Mouse (Mus musculus): ENCODE data around the gene Ctnnbip1.

Gene Ctnnbip1

GRCm38 (mm10) chr4:149564452-149565407 lies 46.7 kb downstream of the Ctnnbip1 start:
- POLR2A ChIA-PET = interaction anchor here (0.6 to 2.5 kb wide), 15 partner anchors 9 to 257 kb away, joined by 3 to 7 read pairs (median 3); no protein-coding TSS in a partner anchor
- CTCF ChIA-PET = interaction anchor here (0.5 to 1.9 kb wide), 19 partner anchors 8 to 608 kb away, joined by 3 to 7 read pairs (median 4); partner anchors contain the start of gene Pgd (in 1 of the 4)

GRCm38 (mm10) chr4:149567432-149568026 lies 49.5 kb downstream of the Ctnnbip1 start:
- ChIA-PET CTCF (interaction anchor here (0.6 to 2.0 kb wide), 22 partner anchors 13 to 1137 kb away, joined by 3 to 11 read pairs (median 4); no protein-coding TSS in a partner anchor), POLR2A (interaction anchor here in 3 of 4 experiments (0.6 to 2.9 kb wide), 29 partner anchors 8 to 654 kb away, joined by 3 to 17 read pairs (median 3); partner anchors contain the start of genes Clstn1 (in 1 of the 3), Pgd (in 1 of the 3) and Tmem201 (in 1 of the 3))

- POLR2A ChIA-PET = interaction anchor here in 2 of 4 experiments (0.9 to 2.9 kb wide), 8 partner anchors 9 to 37 kb away, joined by 3 to 17 read pairs (median 6); partner anchors contain the start of gene Clstn1 (in 1 of the 2)
- CTCF ChIA-PET = interaction anchor here in 3 of 4 experiments (0.7 to 2.0 kb wide), 3 partner anchors 17 to 25 kb away, joined by 3 to 8 read pairs (median 3); partner anchors contain the start of gene Clstn1 (in 1 of the 3)
Measured at GRCm38 (mm10) chr4:149568622-149569021, 50.6 kb downstream of the Ctnnbip1 start.

- POLR2A ChIA-PET = interaction anchor here in 1 of 4 experiments (0.6 kb wide), 1 partner anchor 25 kb away, joined by 3 read pairs; no protein-coding TSS in a partner anchor
- CTCF ChIA-PET = interaction anchor here in 1 of 4 experiments (0.6 kb wide), 1 partner anchor 307 kb away, joined by 4 read pairs; no protein-coding TSS in a partner anchor
Measured at GRCm38 (mm10) chr4:149569781-149570497, 51.9 kb downstream of the Ctnnbip1 start.

- POLR2A ChIA-PET = interaction anchor here in 1 of 4 experiments (1.1 to 1.3 kb wide), 2 partner anchors 8 to 35 kb away, joined by 3 read pairs; no protein-coding TSS in a partner anchor
- CTCF ChIA-PET = no interaction called here
Measured at GRCm38 (mm10) chr4:149570498-149570863, 52.4 kb downstream of the Ctnnbip1 start.

GRCm38 (mm10) chr4:149571209-149571608 lies 53.2 kb downstream of the Ctnnbip1 start:
- POLR2A ChIA-PET = interaction anchor here in 2 of 4 experiments (0.9 to 2.1 kb wide), 10 partner anchors 9 to 1505 kb away, joined by 3 to 8 read pairs (median 3); partner anchors contain the start of gene Clstn1 (in 1 of the 2)
- CTCF ChIA-PET = interaction anchor here in 3 of 4 experiments (0.5 to 1.5 kb wide), 7 partner anchors 9 to 229 kb away, joined by 3 to 5 read pairs (median 3); partner anchors contain the start of gene Tmem201 (in 1 of the 3)

- POLR2A ChIA-PET = interaction anchor here in 3 of 4 experiments (0.6 to 2.1 kb wide), 12 partner anchors 9 to 1505 kb away, joined by 3 to 8 read pairs (median 3); partner anchors contain the start of gene Clstn1 (in 1 of the 3)
- CTCF ChIA-PET = interaction anchor here (0.6 to 1.5 kb wide), 7 partner anchors 20 to 288 kb away, joined by 3 to 9 read pairs (median 4); partner anchors contain the start of gene Tmem201 (in 1 of the 4)
Measured at GRCm38 (mm10) chr4:149571651-149572149, 53.7 kb downstream of the Ctnnbip1 start.

GRCm38 (mm10) chr4:149572446-149572845 lies 54.4 kb downstream of the Ctnnbip1 start:
- POLR2A ChIA-PET = interaction anchor here in 2 of 4 experiments (1.0 to 2.1 kb wide), 9 partner anchors 13 to 1506 kb away, joined by 3 to 8 read pairs (median 3); partner anchors contain the start of gene Clstn1 (in 1 of the 2)
- CTCF ChIA-PET = interaction anchor here in 3 of 4 experiments (0.6 to 1.5 kb wide), 6 partner anchors 20 to 184 kb away, joined by 3 to 5 read pairs (median 3); no protein-coding TSS in a partner anchor

- POLR2A ChIA-PET = interaction anchor here in 2 of 4 experiments (1.0 to 2.1 kb wide), 5 partner anchors 13 to 35 kb away, joined by 3 to 8 read pairs (median 3); partner anchors contain the start of gene Clstn1 (in 1 of the 2)
- CTCF ChIA-PET = interaction anchor here in 3 of 4 experiments (0.6 to 1.3 kb wide), 4 partner anchors 19 to 183 kb away, joined by 3 read pairs; no protein-coding TSS in a partner anchor
Measured at GRCm38 (mm10) chr4:149572851-149573250, 54.8 kb downstream of the Ctnnbip1 start.

GRCm38 (mm10) chr4:149574391-149574821 lies 56.4 kb downstream of the Ctnnbip1 start:
- CTCF ChIA-PET = interaction anchor here in 1 of 4 experiments (0.7 kb wide), 1 partner anchor 15 kb away, joined by 3 read pairs; no protein-coding TSS in a partner anchor
- POLR2A ChIA-PET = interaction anchor here in 2 of 4 experiments (0.6 to 1.9 kb wide), 3 partner anchors 9 to 24 kb away, joined by 3 to 6 read pairs (median 3); no protein-coding TSS in a partner anchor

- POLR2A ChIA-PET = interaction anchor here in 3 of 4 experiments (0.6 to 1.9 kb wide), 4 partner anchors 9 to 223 kb away, joined by 3 to 6 read pairs (median 4); partner anchors contain the start of gene Clstn1 (in 1 of the 3)
- CTCF ChIA-PET = interaction anchor here in 2 of 4 experiments (0.5 to 1.6 kb wide), 3 partner anchors 14 to 124 kb away, joined by 3 to 5 read pairs (median 4); no protein-coding TSS in a partner anchor
Measured at GRCm38 (mm10) chr4:149576061-149576460, 58.0 kb downstream of the Ctnnbip1 start.

- ChIA-PET POLR2A (interaction anchor here in 3 of 4 experiments (0.6 to 1.5 kb wide), 6 partner anchors 9 to 364 kb away, joined by 3 to 8 read pairs (median 3); partner anchors contain the start of gene Clstn1 (in 1 of the 3)), CTCF (interaction anchor here in 2 of 4 experiments (1.0 to 1.6 kb wide), 2 partner anchors 13 to 28 kb away, joined by 3 read pairs; no protein-coding TSS in a partner anchor)
Measured at GRCm38 (mm10) chr4:149576993-149577548, 59.0 kb downstream of the Ctnnbip1 start.

GRCm38 (mm10) chr4:149578085-149578681 lies 60.1 kb downstream of the Ctnnbip1 start:
- POLR2A ChIA-PET = interaction anchor here in 2 of 4 experiments (1.0 to 1.5 kb wide), 4 partner anchors 8 to 86 kb away, joined by 3 read pairs; partner anchors contain the start of gene Clstn1 (in 1 of the 2)
- CTCF ChIA-PET = interaction anchor here in 2 of 4 experiments (0.6 to 1.1 kb wide), 2 partner anchors 12 to 352 kb away, joined by 3 read pairs; no protein-coding TSS in a partner anchor

- ChIA-PET POLR2A (interaction anchor here in 1 of 4 experiments (1.1 kb wide), 1 partner anchor 12 kb away, joined by 3 read pairs; no protein-coding TSS in a partner anchor), CTCF (interaction anchor here in 2 of 4 experiments (0.6 to 1.1 kb wide), 2 partner anchors 13 to 352 kb away, joined by 3 read pairs; no protein-coding TSS in a partner anchor)
Measured at GRCm38 (mm10) chr4:149578831-149579230, 60.8 kb downstream of the Ctnnbip1 start.

GRCm38 (mm10) chr4:149585236-149585635 lies 67.2 kb downstream of the Ctnnbip1 start:
- ChIA-PET POLR2A (interaction anchor here in 3 of 4 experiments (0.6 to 1.7 kb wide), 7 partner anchors 10 to 74 kb away, joined by 4 to 10 read pairs (median 4); no protein-coding TSS in a partner anchor), CTCF (interaction anchor here in 1 of 4 experiments (0.6 to 2.1 kb wide), 4 partner anchors 36 to 627 kb away, joined by 3 to 7 read pairs (median 4); no protein-coding TSS in a partner anchor)
